Mouse (Mus musculus) adrenal gland, adult 8-10 months (tissue): ENCODE results near the gene Gm37240. TPM values are rescaled to one million over a fixed set of nuclear protein-coding genes. Genes with fewer than 3 reads are reported as not detected.

ENCODE experiments used
- DNase-seq: peaks from one replicate; pipeline ENCODE4 v3.0.0; 2022
- total RNA-seq, 4 experiments: library from RNA; stranded (reverse); gene quantifications; 2 replicates each; pipeline ENCODE4 v1.2.4; 2022

The Gm37240 gene
- total RNA-seq, 4 experiments from 2014 or later, result 5.4 to 9.8 (median 7.2) TPM

DNA sequence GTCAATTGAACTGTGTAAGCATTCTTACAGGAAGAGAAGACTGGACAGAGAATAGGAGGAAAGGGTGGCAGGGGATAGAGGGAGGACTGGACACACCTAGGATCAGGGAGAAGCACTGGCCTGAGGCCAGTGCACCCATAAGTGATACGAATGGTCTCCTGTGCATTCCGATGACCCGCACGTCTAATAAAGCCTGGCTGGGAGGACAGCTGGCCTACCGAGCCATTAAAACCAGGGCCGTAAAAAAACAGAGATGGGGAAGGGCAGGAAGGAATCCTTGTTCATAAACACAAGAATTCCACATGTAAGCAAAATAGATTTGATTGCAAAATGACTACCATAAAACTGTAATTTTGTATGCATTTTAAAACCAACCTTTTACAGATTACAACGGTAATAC lies 762.9 kb downstream of the Gm37240 start:
- DNase-seq, result no peak

DNA sequence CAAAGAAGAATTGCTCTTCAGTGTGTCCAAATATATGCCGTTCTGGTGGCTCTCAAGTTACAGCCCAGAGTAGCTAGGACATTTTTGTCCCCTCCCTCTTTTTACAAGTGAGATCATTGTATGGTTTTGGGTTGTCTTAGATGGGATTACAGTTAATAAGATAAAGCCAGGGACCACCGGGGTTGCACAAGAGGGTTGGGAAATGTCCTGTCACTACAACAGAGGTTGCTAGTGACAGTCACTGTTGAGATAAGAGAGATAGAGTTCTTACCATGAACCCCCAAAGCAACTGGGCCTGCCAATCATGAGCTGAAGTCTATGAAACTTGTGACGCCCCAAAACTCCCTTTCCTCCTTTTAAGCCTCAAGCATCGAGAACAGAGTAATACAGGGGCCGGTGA lies 769.6 kb downstream of the Gm37240 start:
- no peak for DNase-seq

DNA sequence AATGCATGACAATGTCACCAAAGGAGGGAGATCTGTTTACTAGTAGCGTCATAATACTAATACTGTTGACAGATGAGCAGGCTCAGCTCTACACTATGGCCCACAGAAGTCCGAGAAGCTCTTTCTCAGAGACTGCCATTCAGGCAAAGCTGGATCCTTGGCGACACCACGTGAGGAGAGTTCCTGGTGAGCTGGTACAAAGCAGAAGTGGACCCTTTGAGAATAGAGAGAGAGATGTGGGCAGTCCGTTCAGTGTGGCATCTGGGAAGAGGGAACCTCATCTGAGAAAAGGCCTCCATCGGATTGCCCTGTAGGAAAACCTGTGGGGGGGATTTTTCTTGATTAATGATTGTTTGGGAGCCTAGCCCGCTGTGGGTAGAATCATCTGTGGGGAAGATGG lies 770.3 kb downstream of the Gm37240 start:
- no peak for DNase-seq

DNA sequence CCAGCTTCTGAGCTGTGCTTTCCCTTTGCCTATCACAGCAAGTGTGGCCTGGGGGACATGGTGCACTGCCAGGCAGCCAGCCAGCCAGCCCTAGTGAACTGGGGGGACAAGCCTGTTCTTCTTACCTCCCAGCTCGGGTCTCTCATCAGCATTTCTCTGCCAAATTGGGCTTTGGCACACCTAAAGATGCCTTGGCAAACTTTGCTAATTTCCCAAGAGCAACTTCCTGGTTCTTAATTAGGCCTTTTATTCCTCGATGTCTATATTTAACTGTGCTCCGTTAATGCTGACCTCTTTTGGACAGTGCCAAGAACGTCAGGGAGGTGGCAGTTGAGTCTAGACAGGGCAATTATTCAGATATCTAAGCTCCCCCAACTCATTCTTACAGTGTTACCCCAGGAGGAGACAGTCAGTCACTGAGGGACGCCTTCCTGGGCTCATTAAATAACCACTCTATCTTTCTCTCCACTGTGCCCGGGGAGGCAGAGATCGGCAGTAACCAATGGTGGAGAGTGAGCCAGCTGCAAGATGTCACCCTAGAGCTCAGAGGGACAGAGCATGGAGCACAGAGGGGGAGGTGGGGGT lies 771.3 kb downstream of the Gm37240 start:
- no peak for DNase-seq

DNA sequence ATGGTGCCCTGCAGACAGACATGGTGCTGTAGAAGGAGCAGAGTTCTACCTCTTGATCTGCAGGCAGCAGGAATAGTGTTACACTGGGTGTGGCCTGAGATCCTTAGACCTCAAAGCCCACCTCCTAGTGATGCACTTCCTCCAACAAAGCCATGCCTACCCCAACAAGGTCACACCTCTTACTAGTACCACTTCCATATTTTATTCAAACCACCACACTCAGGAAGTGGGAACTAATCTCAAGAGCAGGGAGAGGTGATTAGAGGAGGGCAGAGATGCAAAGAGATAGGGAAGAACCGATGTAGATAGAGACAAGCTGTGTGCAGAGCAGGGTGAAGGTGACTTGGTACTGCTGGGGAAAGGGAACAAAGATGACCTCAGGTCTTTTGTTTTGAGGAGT lies 773.8 kb downstream of the Gm37240 start:
- no peak for DNase-seq

DNA sequence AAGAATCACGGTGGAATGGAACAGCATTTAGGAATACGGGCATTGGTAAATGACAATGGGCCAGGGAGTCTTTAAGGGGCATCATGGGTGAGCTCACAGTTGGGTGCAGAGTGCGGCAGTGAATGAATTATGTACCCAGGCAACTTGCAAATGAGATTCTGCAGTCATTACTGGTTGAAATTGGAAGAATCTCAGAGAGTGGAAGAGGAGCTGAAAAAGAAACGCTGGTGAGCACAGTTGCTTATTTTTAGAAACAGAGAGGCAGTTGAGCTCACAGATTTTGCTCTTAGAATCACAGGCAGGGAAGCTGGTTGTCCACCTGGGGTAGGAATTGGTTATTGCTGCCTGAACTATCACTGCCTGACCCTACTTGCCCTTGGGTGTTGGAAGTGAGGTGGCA lies 776.6 kb downstream of the Gm37240 start:
- no peak for DNase-seq

DNA sequence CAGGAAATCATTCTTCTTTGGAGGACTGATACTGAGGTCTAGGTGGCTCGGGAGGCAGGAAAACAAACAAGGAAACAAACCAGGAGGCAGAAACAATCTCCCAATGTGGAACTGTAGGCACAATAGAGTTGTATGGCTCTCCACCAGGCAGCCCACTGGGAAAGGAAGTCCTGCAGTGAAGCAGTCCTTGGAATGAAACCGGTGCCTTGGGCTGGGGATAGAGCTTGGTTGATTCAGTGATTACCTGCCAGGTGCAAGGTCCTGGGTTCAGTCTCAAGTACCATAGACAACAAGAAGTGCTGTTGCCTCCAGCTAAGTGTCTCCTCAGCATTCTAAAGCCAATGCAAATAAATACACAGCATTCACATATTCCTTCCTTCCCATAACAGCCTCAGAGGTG lies 778.1 kb downstream of the Gm37240 start:
- DNase-seq, result no peak

DNA sequence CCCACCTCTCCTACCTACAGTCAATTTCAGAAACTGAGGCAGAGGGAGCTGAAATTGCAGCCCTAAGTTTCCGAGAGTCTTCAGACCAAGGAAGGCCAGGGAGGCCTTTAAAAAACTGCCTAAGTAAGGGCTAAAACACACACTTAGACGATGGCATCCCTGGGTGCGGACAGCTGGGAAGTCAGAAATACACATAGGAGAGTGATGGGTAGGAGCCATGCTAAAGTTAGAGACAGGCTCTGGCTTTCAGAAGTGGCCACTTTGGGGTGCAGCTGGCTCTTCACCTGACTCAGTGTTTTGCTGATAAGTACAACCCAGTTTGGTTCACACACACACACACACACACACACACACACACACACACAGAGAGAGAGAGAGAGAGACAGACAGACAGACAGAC lies 778.9 kb downstream of the Gm37240 start:
- no peak for DNase-seq

DNA sequence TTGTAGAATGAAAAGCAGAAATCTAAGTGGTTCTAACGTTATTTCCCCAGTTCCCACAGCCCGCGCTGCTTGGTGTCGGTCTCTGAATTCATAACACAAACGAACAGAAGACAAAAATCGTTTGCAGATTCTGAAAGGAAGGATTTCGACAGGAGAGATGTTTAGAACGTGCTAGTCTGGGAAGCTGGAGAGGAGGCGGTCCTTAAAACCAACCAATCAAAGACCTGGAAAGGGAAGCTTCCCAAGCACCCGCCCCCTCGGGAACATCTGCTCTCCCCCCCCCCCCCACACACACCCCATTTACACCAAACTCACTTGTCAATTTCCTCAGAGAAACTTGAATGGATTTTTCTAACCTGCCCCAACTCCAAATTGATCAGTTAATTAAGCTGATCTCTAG lies 780.4 kb downstream of the Gm37240 start:
- DNase-seq, result no peak

DNA sequence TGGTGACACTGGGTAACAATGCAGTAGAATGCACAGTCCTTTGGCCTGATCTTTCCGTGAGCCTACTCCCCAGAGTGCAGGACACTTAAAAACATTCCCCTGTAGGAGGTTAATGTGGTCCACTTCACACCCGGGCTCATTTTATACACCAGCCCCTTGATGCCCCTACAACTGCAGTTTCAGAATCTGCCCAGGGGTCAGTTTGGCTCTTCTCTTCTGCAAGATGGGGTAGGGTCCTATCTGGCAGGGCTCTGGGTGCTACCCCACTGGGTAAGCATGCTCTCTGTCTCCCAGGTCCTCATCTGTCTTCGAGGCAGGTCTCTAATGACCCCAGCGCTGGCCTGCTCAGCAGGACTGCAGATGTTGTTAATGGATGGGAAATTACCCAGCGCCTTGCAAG lies 783.0 kb downstream of the Gm37240 start:
- no peak for DNase-seq

DNA sequence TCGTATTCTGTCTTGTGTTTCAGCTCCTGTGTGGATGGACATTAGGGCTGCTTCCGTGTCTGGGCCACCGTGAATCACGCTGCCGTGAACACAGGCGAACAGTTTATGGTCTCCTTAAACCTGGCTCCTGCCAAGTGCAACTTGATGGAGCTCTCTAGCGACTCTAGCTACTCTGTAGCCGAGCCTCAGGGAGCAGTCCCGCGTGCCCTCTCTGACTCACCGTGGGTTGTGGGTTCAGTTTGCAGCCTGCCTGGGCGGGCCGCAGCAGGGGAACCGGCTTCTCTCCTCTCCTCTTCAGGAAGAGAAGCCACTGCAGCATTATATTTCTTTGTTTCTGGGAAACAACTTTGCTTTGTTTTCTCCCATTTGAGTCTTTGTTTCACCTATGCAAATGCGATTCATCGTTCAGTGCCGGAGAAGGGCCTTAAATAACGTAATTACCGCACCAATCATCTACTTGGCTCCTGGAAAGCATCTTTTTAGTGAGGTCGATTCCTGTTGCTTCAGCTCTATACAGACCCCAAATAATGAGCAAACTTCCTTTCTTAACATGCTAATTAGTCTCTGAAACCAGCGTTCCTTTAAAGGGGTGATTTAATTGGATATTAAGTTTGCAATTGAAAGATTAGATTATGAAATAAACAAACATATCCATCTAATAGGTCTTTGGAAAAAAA lies 806.3 kb downstream of the Gm37240 start:
- DNase-seq, result no peak

DNA sequence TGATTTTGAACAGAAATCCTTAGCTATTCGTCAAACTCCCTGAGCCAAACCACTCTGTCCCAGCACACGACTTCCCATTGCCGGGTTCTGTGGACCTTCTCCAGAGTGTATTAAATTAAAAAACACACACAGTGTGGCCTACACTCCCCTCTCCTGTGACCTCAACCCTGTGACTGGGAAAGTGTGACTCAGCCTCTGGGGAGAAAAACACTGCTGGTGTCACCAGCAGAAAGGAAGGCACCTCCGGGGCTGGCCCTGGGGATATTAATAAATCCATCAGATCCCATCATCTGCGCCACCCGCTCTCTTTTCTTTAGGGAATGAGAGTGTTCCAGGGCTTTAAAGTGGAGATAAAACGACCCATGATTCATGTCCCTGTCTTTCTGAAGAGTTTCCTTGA lies 823.2 kb downstream of the Gm37240 start:
- peak; percentile 72 for DNase-seq

DNA sequence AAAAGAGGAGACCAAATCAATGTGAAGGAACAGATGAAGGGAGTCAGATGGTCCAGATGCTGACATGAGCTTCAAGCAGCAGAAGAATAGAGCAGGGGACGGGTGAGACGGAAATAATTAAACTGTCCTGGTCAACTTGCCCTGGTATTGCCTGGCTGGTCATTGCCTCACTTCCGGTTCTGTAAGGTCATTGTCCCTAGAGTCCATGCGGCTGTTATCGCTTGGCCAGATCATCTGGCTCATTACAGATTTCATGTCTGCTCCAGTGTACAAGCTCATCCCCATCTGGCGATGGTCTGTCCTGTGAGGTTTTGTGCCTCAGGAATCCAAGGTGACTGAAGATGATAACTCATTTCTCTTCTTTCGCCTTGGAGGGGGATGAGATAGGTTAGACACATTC lies 827.2 kb downstream of the Gm37240 start:
- no peak for DNase-seq

DNA sequence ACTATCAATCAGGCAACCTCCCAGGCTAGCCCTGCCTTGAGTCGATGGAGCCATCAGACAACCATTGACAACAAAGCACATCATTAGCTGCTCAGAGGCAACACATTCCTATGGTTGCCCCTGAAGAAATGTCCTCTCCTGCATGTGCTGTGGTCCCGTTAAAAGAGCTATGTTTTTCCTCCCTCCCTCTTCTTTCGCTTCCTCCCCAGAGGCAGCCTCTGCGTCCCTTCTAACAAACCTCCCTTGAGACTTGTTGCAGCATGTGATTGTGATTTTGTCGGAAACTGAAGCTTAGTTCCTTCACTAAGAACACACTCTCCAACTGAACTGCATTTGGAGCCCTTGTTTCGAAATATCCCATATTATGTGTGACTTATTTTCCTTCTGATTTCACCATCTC lies 830.1 kb downstream of the Gm37240 start:
- DNase-seq, result no peak

DNA sequence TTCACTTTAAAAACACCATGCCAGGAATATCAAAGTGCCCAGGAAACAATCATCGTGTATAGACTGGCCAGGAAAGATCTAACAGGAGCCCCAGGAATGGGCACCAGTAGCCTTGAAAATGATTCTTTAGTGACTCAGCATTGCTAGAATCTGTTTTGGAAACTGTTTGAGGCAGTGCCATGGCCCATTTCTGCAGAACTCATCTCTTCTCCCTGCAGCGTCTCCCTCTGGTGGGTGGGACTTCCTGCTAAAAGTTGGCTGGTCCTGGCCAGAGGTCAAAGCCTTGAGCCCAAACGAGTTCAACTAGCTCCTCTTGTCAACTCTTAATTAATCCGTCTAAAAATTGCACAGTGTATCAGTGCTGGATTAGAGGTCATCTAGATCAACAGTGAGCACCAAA lies 833.8 kb downstream of the Gm37240 start:
- peak; percentile 81 for DNase-seq

DNA sequence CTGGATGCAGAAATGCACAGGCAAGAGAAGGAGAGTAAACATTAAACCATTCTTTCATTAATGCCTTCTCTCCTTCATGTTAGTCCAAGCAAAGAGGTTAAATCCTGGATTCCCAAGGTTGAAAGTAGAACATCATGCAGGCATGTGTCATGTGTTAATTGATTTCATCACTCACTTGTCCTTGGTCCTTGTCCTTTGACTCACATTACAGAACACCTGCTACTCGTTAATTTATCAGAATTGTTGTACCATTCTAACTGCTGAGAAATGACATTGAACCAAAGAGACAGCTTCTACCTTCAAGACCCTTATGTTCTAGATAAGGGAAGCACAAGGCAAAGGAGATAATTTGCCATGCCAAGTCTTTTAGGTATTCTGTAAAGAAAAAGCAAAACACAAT lies 835.1 kb downstream of the Gm37240 start:
- DNase-seq, result no peak

DNA sequence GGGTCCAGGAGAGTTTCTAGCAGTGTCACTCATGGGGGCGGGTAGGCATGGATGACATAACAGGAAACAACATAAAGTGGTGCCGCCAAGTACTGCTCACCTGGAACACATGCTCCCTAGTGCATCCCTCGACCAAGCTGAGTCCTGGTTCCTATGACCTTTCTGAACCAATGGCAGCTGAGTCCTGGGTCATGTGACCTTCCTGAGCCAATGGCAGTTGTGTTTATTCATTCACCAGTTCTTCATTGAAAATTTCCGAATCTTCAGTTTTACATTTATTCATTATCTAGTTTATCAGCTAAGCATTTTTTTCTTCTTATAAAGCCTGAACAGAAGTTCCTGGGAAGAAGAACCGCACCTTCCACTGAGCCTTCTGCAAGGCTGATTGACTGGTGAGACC lies 838.7 kb downstream of the Gm37240 start:
- no peak for DNase-seq

DNA sequence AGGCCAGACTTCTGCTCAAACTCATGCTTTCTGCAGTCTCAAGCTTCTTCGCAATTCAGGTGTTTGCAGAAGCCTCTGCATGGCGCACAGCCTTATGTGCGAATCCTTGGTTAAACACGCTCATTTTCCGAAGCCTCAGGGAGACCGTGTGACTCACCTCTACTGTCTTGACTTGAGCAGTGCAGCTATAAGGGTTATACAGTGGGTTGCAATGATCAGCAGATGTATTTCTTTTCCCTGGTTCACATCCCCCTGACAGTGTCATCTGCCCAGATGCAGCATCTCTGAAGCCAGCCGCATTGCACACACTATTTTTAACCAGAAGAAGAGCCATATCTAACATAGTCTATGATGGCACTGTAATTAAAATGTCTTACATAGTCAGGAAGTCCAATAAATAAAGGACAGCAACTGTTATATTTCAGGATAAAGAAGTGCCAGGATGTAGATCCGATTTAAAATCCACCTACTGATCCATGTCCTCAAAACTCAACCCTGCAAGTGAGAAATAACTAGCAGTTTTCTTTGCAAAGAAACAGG lies 843.6 kb downstream of the Gm37240 start:
- no peak for DNase-seq

DNA sequence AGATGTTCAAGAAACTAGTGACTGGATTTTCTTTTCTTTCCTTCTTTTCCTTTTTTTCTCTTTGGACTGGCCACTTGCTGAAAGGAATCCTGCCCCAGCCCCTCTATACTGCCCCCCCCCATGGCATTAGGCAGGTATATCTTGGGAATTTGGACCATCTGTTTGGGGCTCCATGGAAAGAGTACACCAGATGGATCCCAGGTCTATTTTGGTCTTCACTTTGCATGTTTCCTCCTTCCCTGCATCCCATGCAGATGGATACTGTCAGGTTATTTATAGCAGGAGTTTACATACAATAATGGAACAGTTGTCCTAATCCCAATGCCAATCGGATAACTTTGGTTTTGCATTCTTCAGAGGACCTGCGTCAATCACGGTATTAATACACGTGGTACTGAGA lies 845.2 kb downstream of the Gm37240 start:
- no peak for DNase-seq

DNA sequence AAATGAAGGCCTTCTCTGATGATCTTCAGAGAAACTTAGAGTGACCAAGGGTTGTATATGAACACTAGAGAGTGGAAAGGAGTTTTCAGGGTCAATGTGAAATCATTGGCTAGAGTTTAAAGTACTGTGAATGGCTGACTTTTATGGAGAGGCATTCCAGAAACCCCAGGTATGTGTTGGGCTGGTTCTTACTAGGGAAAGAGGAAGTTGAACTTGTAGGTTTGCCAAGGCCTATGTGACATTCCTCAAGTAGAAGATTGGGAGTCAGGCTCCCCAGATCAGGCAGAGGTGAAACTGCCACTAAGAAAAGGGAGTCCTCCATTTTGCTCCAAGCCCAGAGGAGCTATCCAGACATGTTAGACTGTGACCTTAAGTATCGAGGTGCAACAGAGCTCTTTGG lies 858.2 kb downstream of the Gm37240 start:
- no peak for DNase-seq

DNA sequence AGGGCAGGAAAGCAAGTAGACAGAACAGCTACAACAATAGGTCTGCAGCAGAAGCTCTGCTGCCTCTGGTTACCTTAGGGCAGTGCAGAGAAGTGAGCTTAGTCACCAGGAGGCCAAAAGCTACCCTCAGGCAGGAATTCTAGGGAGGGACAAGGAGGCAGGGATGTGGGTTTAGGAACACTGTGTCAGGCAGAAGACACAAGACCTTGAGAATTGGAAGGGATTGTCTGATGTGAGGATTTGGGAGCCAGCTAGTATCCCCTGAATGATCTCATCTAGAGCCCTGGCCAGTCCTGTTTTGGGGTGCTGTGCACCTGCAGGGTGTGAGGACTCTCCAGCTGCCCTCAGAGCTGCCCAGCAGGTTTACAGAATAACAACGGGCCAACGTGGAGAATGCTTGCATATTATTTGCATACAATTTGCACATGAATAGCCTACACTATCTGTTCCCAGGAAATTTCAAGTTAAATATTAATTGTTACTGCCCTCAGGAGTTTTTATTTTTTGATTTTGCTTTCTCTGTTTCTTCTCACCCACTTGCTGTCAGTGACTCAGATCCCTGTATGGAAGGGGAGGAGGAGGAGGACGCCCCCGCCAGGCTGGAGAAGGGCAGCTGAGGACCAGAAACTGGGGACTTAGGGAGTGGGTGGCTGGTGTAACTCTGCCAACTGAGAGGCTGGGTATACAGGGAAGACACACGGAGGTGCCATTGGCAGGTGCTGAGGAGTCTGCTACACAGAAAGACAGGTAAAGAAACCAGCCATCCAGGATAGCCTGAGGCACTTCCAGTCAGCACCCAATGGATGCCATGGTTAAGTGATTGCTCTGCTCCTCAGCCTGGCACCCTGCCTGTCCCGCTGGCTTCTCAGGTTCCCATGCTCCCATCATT lies 862.3 kb downstream of the Gm37240 start:
- no peak for DNase-seq

DNA sequence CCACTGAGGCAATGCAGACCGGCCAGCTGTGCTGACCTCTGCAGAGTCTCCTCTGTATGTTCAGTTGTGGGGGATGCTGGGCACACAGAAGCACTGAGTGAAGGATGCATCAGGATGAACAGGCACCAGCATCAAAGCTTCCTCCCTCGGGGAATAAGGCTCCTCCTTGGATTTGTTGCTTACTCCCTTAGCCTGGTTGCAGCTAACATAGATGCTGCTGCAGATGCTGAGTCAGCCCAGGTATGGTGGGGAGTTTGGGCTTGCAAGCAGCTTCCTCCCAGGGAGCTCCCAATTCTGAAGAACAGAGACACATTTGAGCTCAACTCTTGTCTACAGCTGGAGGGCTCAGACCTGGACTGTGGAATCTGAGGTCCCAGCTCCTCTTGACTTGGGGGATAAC lies 863.1 kb downstream of the Gm37240 start:
- no peak for DNase-seq

DNA sequence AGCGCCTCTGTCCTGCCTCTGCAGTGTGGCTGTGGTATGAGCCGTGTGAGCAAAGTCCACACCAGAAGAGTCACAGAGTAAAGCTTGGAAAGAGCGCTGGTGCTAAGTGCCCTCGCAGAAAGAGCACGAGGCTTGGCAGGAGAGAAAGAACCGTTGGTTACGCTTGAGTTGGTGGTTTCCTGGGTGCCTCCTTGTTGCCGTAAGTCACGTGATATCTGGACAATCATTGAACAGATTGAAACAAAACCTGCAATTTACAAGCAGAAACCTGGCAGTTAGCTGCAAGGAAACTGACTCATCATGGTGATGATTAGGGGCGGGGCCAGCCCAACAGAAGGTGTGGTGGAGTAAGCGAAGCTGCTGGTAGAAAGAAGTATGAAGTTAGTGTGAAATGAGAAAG lies 864.5 kb downstream of the Gm37240 start:
- DNase-seq, result no peak

DNA sequence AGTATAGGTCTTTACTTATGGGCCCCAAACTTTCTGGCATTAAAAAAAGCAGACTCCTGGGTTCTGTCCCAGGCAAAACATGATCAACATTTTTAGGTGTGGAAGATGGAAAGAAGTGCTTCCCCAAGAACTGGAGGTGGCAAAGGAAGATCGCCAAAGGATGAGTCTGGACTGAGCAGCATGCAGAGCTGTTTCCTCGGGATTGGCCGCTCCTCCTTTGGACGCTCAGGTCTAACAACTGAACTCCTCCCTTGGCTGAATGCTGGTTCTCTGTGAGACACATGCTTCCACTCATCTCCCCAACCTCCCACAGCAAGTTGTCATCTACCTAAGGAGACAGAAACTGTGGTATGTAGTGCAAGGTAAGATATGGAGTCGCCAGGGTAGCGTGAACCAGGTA lies 865.5 kb downstream of the Gm37240 start:
- DNase-seq, result no peak
